Mouse (Mus musculus): Measurements from ENCODE around the gene Gm11937. TPM values are rescaled to one million over a fixed set of nuclear protein-coding genes. Genes with fewer than 3 reads are reported as not detected.
"Not testable (repeated sequence)": the region's sequence is repeated elsewhere in the genome, so short reads cannot be mapped to it uniquely, and the experiment has no call there.

Gm11937 gene
- polyA plus RNA-seq, 1 experiment from 2014 or later: not detected

GRCm38 (mm10) chr11:99597742-99598141, 12.2 kb downstream of the Gm11937 start, which contains the start of gene Krtap9-3:
TSS of gene Krtap9-3 (minus strand) at chr11:99598105.
- H3K27ac ChIP-seq (ENCODE audit: low read length); H3K4me3 ChIP-seq (ENCODE audit: low read depth, low read length); H3K36me3 ChIP-seq (ENCODE audit: control insufficient read depth, insufficient read depth, low read length); H3K4me1 ChIP-seq (ENCODE audit: control insufficient read depth, insufficient read depth, low read length); ATAC-seq (ENCODE audit: insufficient number of reproducible peaks, insufficient read depth, low FRiP score, low read depth); H3K9ac ChIP-seq (replicated peaks; ENCODE audit: low read depth, low read length); H3K9me3 ChIP-seq (ENCODE audit: control insufficient read depth, low read depth, low read length); H3K4me2 ChIP-seq (replicated peaks; ENCODE audit: low read depth, low read length); H3K27me3 ChIP-seq (ENCODE audit: control insufficient read depth, insufficient read depth, low read length): not testable (repeated sequence)
- WGBS: 82% methylated on average over 6 of the region's 6 CpGs

GRCm38 (mm10) chr11:99590981-99591380, 19.0 kb downstream of the Gm11937 start, which contains the start of gene Krtap1-3:
TSS of gene Krtap1-3 (minus strand) at chr11:99591339.
- no peak for ATAC-seq (ENCODE audit: insufficient number of reproducible peaks, insufficient read depth, low FRiP score, low read depth)
- H3K27me3 ChIP-seq (ENCODE audit: control insufficient read depth, insufficient read depth, low read length): no peaks in the 10 kb centered on the region
- 89% methylated on average over 6 of the region's 6 CpGs for WGBS

GRCm38 (mm10) chr11:99585096-99585495, 24.9 kb downstream of the Gm11937 start:
- no peaks in the 10 kb centered on the region for H3K9me3 ChIP-seq (ENCODE audit: control insufficient read depth, low read depth, low read length)
- WGBS: 89% methylated on average over 7 of the region's 7 CpGs
- no peaks in the 10 kb centered on the region for H3K4me1 ChIP-seq (ENCODE audit: control insufficient read depth, insufficient read depth, low read length)
- H3K27ac ChIP-seq (ENCODE audit: low read length): no peak overlapping the region
- H3K36me3 ChIP-seq (ENCODE audit: control insufficient read depth, insufficient read depth, low read length): no peaks in the 10 kb centered on the region
- no peak overlapping the region for H3K4me2 ChIP-seq (replicated peaks; ENCODE audit: low read depth, low read length)
- H3K9ac ChIP-seq (replicated peaks; ENCODE audit: low read depth, low read length): no peak overlapping the region
- no peaks in the 10 kb centered on the region for H3K27me3 ChIP-seq (ENCODE audit: control insufficient read depth, insufficient read depth, low read length)
- ATAC-seq (ENCODE audit: insufficient number of reproducible peaks, insufficient read depth, low FRiP score, low read depth): no peak
- H3K4me3 ChIP-seq (ENCODE audit: low read depth, low read length): no peak overlapping the region

More at GRCm38 (mm10) chr11:99590981-99591380, 19.0 kb downstream of the Gm11937 start, which contains the start of gene Krtap1-3:
- Histone ChIP-seq H3K36me3 (ENCODE audit: control insufficient read depth, insufficient read depth, low read length) (no peaks in the 10 kb centered on the region), H3K9ac (replicated peaks; ENCODE audit: low read depth, low read length) (no peak within 1 kb of the TSS), H3K4me1 (ENCODE audit: control insufficient read depth, insufficient read depth, low read length) (no peaks in the 10 kb centered on the region), H3K4me3 (ENCODE audit: low read depth, low read length) (no peak within 1 kb of the TSS), H3K27ac (ENCODE audit: low read length) (no peak within 1 kb of the TSS), H3K4me2 (replicated peaks; ENCODE audit: low read depth, low read length) (no peak within 1 kb of the TSS), H3K9me3 (ENCODE audit: control insufficient read depth, low read depth, low read length) (no peaks in the 10 kb centered on the region)

- no peaks in the 10 kb centered on the region for H3K36me3 ChIP-seq (ENCODE audit: control insufficient read depth, insufficient read depth, low read length)
- H3K27ac ChIP-seq (ENCODE audit: low read length): no peak within 1 kb of the TSS
- no peak for ATAC-seq (ENCODE audit: insufficient number of reproducible peaks, insufficient read depth, low FRiP score, low read depth)
- 85% methylated on average over 5 of the region's 5 CpGs for WGBS
- H3K9ac ChIP-seq (replicated peaks; ENCODE audit: low read depth, low read length): no peak within 1 kb of the TSS
- no peak within 1 kb of the TSS for H3K4me2 ChIP-seq (replicated peaks; ENCODE audit: low read depth, low read length)
- no peaks in the 10 kb centered on the region for H3K4me1 ChIP-seq (ENCODE audit: control insufficient read depth, insufficient read depth, low read length)
- H3K27me3 ChIP-seq (ENCODE audit: control insufficient read depth, insufficient read depth, low read length): no peaks in the 10 kb centered on the region
- no peaks in the 10 kb centered on the region for H3K9me3 ChIP-seq (ENCODE audit: control insufficient read depth, low read depth, low read length)
- H3K4me3 ChIP-seq (ENCODE audit: low read depth, low read length): no peak within 1 kb of the TSS
Measured at GRCm38 (mm10) chr11:99583245-99583704, 26.7 kb downstream of the Gm11937 start, which contains the start of gene Krtap1-4. TSS of gene Krtap1-4 (minus strand) at chr11:99583654.

GRCm38 (mm10) chr11:99581564-99581963, 28.4 kb downstream of the Gm11937 start:
- Histone ChIP-seq H3K4me3 (ENCODE audit: low read depth, low read length) (no peak overlapping the region), H3K4me1 (ENCODE audit: control insufficient read depth, insufficient read depth, low read length) (no peaks in the 10 kb centered on the region), H3K27ac (ENCODE audit: low read length) (no peak overlapping the region), H3K27me3 (ENCODE audit: control insufficient read depth, insufficient read depth, low read length) (no peaks in the 10 kb centered on the region), H3K9ac (replicated peaks; ENCODE audit: low read depth, low read length) (no peak overlapping the region), H3K4me2 (replicated peaks; ENCODE audit: low read depth, low read length) (no peak overlapping the region), H3K36me3 (ENCODE audit: control insufficient read depth, insufficient read depth, low read length) (no peaks in the 10 kb centered on the region), H3K9me3 (ENCODE audit: control insufficient read depth, low read depth, low read length) (no peaks in the 10 kb centered on the region)
- no peak for ATAC-seq (ENCODE audit: insufficient number of reproducible peaks, insufficient read depth, low FRiP score, low read depth)
- 84% methylated on average over 6 of the region's 6 CpGs for WGBS

GRCm38 (mm10) chr11:99581051-99581450, 28.9 kb downstream of the Gm11937 start:
- H3K9me3 ChIP-seq (ENCODE audit: control insufficient read depth, low read depth, low read length): no peaks in the 10 kb centered on the region
- H3K4me2 ChIP-seq (replicated peaks; ENCODE audit: low read depth, low read length): no peak overlapping the region
- 90% methylated on average over 5 of the region's 5 CpGs for WGBS
- H3K27me3 ChIP-seq (ENCODE audit: control insufficient read depth, insufficient read depth, low read length): no peaks in the 10 kb centered on the region
- no peaks in the 10 kb centered on the region for H3K36me3 ChIP-seq (ENCODE audit: control insufficient read depth, insufficient read depth, low read length)
- H3K9ac ChIP-seq (replicated peaks; ENCODE audit: low read depth, low read length): no peak overlapping the region
- ATAC-seq (ENCODE audit: insufficient number of reproducible peaks, insufficient read depth, low FRiP score, low read depth): no peak
- H3K4me3 ChIP-seq (ENCODE audit: low read depth, low read length): no peak overlapping the region
- no peak overlapping the region for H3K27ac ChIP-seq (ENCODE audit: low read length)
- H3K4me1 ChIP-seq (ENCODE audit: control insufficient read depth, insufficient read depth, low read length): no peaks in the 10 kb centered on the region

GRCm38 (mm10) chr11:99580636-99581035, 29.4 kb downstream of the Gm11937 start, which contains the start of gene Krtap1-5:
TSS of gene Krtap1-5 (minus strand) at chr11:99581016.
- Histone ChIP-seq H3K36me3 (ENCODE audit: control insufficient read depth, insufficient read depth, low read length) (no peaks in the 10 kb centered on the region), H3K4me3 (ENCODE audit: low read depth, low read length) (no peak within 1 kb of the TSS), H3K27ac (ENCODE audit: low read length) (no peak within 1 kb of the TSS), H3K27me3 (ENCODE audit: control insufficient read depth, insufficient read depth, low read length) (no peaks in the 10 kb centered on the region), H3K9me3 (ENCODE audit: control insufficient read depth, low read depth, low read length) (no peaks in the 10 kb centered on the region), H3K4me2 (replicated peaks; ENCODE audit: low read depth, low read length) (no peak within 1 kb of the TSS), H3K9ac (replicated peaks; ENCODE audit: low read depth, low read length) (no peak within 1 kb of the TSS), H3K4me1 (ENCODE audit: control insufficient read depth, insufficient read depth, low read length) (no peaks in the 10 kb centered on the region)
- no peak for ATAC-seq (ENCODE audit: insufficient number of reproducible peaks, insufficient read depth, low FRiP score, low read depth)
- WGBS: 76% methylated on average over 6 of the region's 6 CpGs

- H3K4me2 ChIP-seq (replicated peaks; ENCODE audit: low read depth, low read length): peak overlapping the region; percentile 30; the same call in 1 of the 2 replicates
- H3K4me3 ChIP-seq (ENCODE audit: low read depth, low read length): no peak overlapping the region
- no peaks in the 10 kb centered on the region for H3K27me3 ChIP-seq (ENCODE audit: control insufficient read depth, insufficient read depth, low read length)
- peak; percentile 65; the same call in 1 of the 2 replicates for ATAC-seq (ENCODE audit: insufficient number of reproducible peaks, insufficient read depth, low FRiP score, low read depth)
- no peaks in the 10 kb centered on the region for H3K4me1 ChIP-seq (ENCODE audit: control insufficient read depth, insufficient read depth, low read length)
- no peak overlapping the region for H3K9ac ChIP-seq (replicated peaks; ENCODE audit: low read depth, low read length)
- WGBS: 3% methylated on average over 7 of the region's 7 CpGs
- no peaks in the 10 kb centered on the region for H3K36me3 ChIP-seq (ENCODE audit: control insufficient read depth, insufficient read depth, low read length)
- H3K27ac ChIP-seq (ENCODE audit: low read length): no peak overlapping the region
- H3K9me3 ChIP-seq (ENCODE audit: control insufficient read depth, low read depth, low read length): no peaks in the 10 kb centered on the region
Measured at GRCm38 (mm10) chr11:99574106-99574505, 35.9 kb downstream of the Gm11937 start.

GRCm38 (mm10) chr11:99573164-99573563, 36.8 kb downstream of the Gm11937 start:
- H3K4me3 ChIP-seq (ENCODE audit: low read depth, low read length): no peak overlapping the region
- no peak for ATAC-seq (ENCODE audit: insufficient number of reproducible peaks, insufficient read depth, low FRiP score, low read depth)
- WGBS: 58% methylated on average over 4 of the region's 4 CpGs

More at GRCm38 (mm10) chr11:99573164-99573563, 36.8 kb downstream of the Gm11937 start:
- no peak overlapping the region for H3K4me2 ChIP-seq (replicated peaks; ENCODE audit: low read depth, low read length)
- H3K4me1 ChIP-seq (ENCODE audit: control insufficient read depth, insufficient read depth, low read length): no peaks in the 10 kb centered on the region
- no peaks in the 10 kb centered on the region for H3K36me3 ChIP-seq (ENCODE audit: control insufficient read depth, insufficient read depth, low read length)
- no peaks in the 10 kb centered on the region for H3K27me3 ChIP-seq (ENCODE audit: control insufficient read depth, insufficient read depth, low read length)
- no peak overlapping the region for H3K27ac ChIP-seq (ENCODE audit: low read length)
- no peaks in the 10 kb centered on the region for H3K9me3 ChIP-seq (ENCODE audit: control insufficient read depth, low read depth, low read length)
- no peak overlapping the region for H3K9ac ChIP-seq (replicated peaks; ENCODE audit: low read depth, low read length)

Data from stomach, embryonic 14.5 days (tissue).